Mouse (Mus musculus): ENCODE results near the gene Cryge. TPM values are rescaled to one million over a fixed set of nuclear protein-coding genes. Genes with fewer than 3 reads are reported as not detected.
"Not testable (repeated sequence)": the region's sequence is repeated elsewhere in the genome, so short reads cannot be mapped to it uniquely, and the experiment has no call there.

Cryge gene
- polyA plus RNA-seq (2012; rRNA removed) (not detected in 2 replicates), polyA plus RNA-seq (2014; fragmentation: Nextera tagmentation; extraction: Ambion mirVana) (not detected in 2 replicates)

DNA sequence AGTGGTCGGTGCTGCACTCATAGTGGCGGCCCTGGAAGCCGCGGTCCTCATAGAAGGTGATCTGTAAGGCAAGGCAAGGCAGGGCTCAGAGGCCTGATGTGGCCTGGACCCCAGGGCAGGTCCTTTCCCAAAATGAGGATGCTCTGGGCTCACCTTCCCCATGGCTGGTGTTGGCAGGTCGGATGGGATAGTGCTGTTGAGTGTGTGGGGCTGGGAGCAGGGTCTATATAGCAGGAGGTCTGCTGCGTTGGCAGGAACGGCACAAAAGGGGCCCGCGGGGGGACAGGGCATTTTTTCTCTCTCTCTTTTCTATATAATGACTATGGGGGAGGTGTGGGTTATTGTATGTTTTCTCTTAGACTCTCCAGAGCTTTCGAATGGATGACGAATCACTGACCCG is at the start of gene Cryge:
Gene Cryge (minus strand): TSS at position 198 of the 400 bp plus-strand sequence.
- H3K4me1 ChIP-seq (ENCODE audit: control insufficient read depth, insufficient read depth, low read length); H3K36me3 ChIP-seq (ENCODE audit: control insufficient read depth, insufficient read depth, low read length); ATAC-seq (ENCODE audit: low FRiP score, low read depth); DNase-seq (ENCODE audit: low spot score); H3K27me3 ChIP-seq (ENCODE audit: control insufficient read depth, insufficient read depth, low read length); H3K9ac ChIP-seq (ENCODE audit: low read depth, low read length, severe bottlenecking); H3K4me3 ChIP-seq (replicated peaks; ENCODE audit: low read length); H3K27ac ChIP-seq (replicated peaks; ENCODE audit: low read depth, low read length); H3K9me3 ChIP-seq (ENCODE audit: control insufficient read depth, low read length); H3K4me2 ChIP-seq (replicated peaks; ENCODE audit: low read depth, low read length, severe bottlenecking): not testable (repeated sequence)
- WGBS: 69% methylated on average over 8 of the region's 12 CpGs

DNA sequence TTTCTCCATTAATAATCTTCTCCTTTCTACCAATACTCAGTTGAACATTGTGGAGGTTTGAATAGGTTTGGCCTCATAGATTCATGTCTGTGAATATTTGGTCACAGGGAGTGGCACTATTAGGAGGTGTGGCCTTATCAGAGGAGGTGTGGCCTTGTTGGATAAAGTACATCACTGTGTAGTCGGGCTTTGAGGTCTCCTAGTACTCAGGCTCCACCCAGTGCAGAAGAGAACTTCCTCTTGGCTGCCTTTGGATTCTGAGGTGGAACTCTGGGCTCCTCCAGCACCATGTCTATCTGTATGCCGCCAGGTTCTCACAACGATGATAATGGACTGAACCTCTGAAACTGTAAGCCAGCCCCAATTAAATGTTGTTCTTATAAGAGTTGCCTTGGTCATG is 46.0 kb upstream of the Cryge start:
- Histone ChIP-seq H3K4me2 (replicated peaks; ENCODE audit: low read depth, low read length, severe bottlenecking) (no peak overlapping the region), H3K27ac (replicated peaks; ENCODE audit: low read depth, low read length) (no peak overlapping the region), H3K4me1 (ENCODE audit: control insufficient read depth, insufficient read depth, low read length) (no peaks in the 10 kb centered on the region), H3K27me3 (ENCODE audit: control insufficient read depth, insufficient read depth, low read length) (no peaks in the 10 kb centered on the region), H3K4me3 (replicated peaks; ENCODE audit: low read length) (no peak overlapping the region), H3K9ac (ENCODE audit: low read depth, low read length, severe bottlenecking) (no peak overlapping the region), H3K9me3 (ENCODE audit: control insufficient read depth, low read length) (no peaks in the 10 kb centered on the region), H3K36me3 (ENCODE audit: control insufficient read depth, insufficient read depth, low read length) (no peaks in the 10 kb centered on the region)
- TF ChIP-seq POLR2A (IDR thresholded peaks at IDR 0.05; ENCODE audit: borderline replicate concordance, extremely low read depth, insufficient read depth, insufficient read length): no peak
- DNase-seq (ENCODE audit: low spot score) (no peak), ATAC-seq (ENCODE audit: low FRiP score, low read depth) (no peak)
- WGBS: 86% methylated on average over 3 of the region's 3 CpGs

DNA sequence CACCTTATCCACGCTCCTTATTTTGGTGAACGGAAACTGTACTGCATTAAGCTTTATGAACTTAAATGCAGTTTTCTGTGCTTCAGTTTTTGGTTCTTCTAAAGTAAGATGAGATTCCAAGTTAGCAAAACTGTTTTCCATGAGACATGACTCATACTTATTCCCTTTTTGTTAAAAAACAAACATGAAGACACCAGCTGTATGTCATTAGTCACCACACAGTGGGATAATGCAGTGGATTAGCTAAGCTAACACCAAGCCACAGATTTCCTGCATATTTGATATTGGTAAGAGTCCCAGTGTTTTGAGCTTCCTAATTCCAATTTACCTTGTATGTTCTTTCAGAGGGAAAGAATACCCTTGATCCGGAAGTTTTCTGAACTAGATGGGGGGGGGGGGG is 40.6 kb upstream of the Cryge start:
- H3K4me3 ChIP-seq (replicated peaks; ENCODE audit: low read length): no peak overlapping the region
- no peak for TF ChIP-seq POLR2A (IDR thresholded peaks at IDR 0.05; ENCODE audit: borderline replicate concordance, extremely low read depth, insufficient read depth, insufficient read length)

DNA sequence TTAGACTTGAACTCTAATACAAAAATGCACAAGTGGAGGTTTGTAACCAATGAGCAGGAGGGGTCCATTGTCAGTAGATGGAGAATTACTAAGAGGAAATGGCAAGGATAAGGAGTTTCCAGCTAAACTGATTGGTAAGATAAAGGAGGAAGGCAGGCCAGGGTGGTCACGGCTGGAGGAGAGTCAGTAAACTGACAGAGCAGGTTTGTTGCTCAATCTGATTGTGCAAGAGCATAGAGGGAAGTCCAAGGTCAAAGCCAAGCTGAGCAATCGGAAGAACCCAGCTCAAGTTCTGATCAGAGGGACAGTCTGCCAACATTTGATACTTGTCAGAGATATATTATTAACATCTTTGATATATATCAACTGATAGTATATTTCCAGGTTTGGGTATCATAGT is 39.4 kb upstream of the Cryge start:
- H3K27ac ChIP-seq (replicated peaks; ENCODE audit: low read depth, low read length): no peak overlapping the region
- H3K36me3 ChIP-seq (ENCODE audit: control insufficient read depth, insufficient read depth, low read length): no peaks in the 10 kb centered on the region
- no peak for DNase-seq (ENCODE audit: low spot score)
- 76% methylated on average over 2 of the region's 2 CpGs for WGBS
- H3K4me3 ChIP-seq (replicated peaks; ENCODE audit: low read length): no peak overlapping the region
- TF ChIP-seq POLR2A (IDR thresholded peaks at IDR 0.05; ENCODE audit: borderline replicate concordance, extremely low read depth, insufficient read depth, insufficient read length): no peak
- H3K9me3 ChIP-seq (ENCODE audit: control insufficient read depth, low read length): no peaks in the 10 kb centered on the region
- H3K4me2 ChIP-seq (replicated peaks; ENCODE audit: low read depth, low read length, severe bottlenecking): no peak overlapping the region
- H3K4me1 ChIP-seq (ENCODE audit: control insufficient read depth, insufficient read depth, low read length): no peaks in the 10 kb centered on the region
- no peak for ATAC-seq (ENCODE audit: low FRiP score, low read depth)
- no peaks in the 10 kb centered on the region for H3K27me3 ChIP-seq (ENCODE audit: control insufficient read depth, insufficient read depth, low read length)
- H3K9ac ChIP-seq (ENCODE audit: low read depth, low read length, severe bottlenecking): no peak overlapping the region

More for the DNA sequence above, 40.6 kb upstream of the Cryge start:
- no peaks in the 10 kb centered on the region for H3K4me1 ChIP-seq (ENCODE audit: control insufficient read depth, insufficient read depth, low read length)
- DNase-seq (ENCODE audit: low spot score) (no peak), ATAC-seq (ENCODE audit: low FRiP score, low read depth) (no peak)
- 94% methylated on average over 3 of the region's 3 CpGs for WGBS
- H3K27ac ChIP-seq (replicated peaks; ENCODE audit: low read depth, low read length): no peak overlapping the region
- H3K27me3 ChIP-seq (ENCODE audit: control insufficient read depth, insufficient read depth, low read length): no peaks in the 10 kb centered on the region
- no peak overlapping the region for H3K4me2 ChIP-seq (replicated peaks; ENCODE audit: low read depth, low read length, severe bottlenecking)
- no peaks in the 10 kb centered on the region for H3K36me3 ChIP-seq (ENCODE audit: control insufficient read depth, insufficient read depth, low read length)
- H3K9me3 ChIP-seq (ENCODE audit: control insufficient read depth, low read length): no peaks in the 10 kb centered on the region
- H3K9ac ChIP-seq (ENCODE audit: low read depth, low read length, severe bottlenecking): no peak overlapping the region

DNA sequence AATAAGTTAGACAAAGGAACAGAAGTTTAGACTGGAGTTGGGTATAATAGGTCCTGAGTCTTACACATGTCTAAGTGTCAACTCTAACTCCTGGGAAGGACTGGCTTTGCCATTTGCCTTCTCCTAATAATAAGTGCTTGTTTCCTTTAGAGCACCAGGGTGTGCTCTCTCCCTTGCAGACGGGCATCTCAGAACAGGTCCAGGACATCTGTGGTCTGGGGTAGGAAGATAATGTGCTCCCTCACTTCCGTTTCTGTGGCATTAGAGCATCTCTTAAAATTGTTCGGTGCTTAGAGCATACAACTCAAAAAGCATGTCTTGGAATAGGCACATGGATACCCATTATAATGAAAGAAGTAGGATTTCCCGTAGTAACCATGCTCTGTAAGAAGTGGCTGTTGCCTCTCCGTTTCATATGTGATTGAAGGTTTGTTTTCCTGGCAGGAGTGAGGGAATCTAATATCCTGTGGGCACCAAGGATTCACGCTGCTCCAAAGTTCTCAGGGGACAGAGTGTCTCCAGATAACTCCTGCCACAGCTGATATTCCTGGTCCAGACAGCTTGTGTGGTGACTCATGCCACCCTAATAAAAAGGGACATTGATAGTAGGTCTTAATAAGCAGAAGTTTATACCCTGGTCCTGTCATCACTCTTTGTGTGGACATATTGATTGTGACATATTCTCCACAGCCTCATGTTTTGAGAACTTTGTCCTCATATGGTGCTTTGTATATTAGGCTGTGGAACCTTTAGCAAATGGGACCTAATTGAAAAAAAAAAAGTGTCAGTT is 37.8 kb upstream of the Cryge start:
- H3K27me3 ChIP-seq (ENCODE audit: control insufficient read depth, insufficient read depth, low read length): no peaks in the 10 kb centered on the region
- no peak overlapping the region for H3K4me3 ChIP-seq (replicated peaks; ENCODE audit: low read length)
- 71% methylated on average over 6 of the region's 6 CpGs for WGBS
- ATAC-seq (ENCODE audit: low FRiP score, low read depth): no peak
- H3K4me2 ChIP-seq (replicated peaks; ENCODE audit: low read depth, low read length, severe bottlenecking): no peak overlapping the region
- H3K27ac ChIP-seq (replicated peaks; ENCODE audit: low read depth, low read length): no peak overlapping the region
- no peak for DNase-seq (ENCODE audit: low spot score)
- no peaks in the 10 kb centered on the region for H3K4me1 ChIP-seq (ENCODE audit: control insufficient read depth, insufficient read depth, low read length)
- H3K9me3 ChIP-seq (ENCODE audit: control insufficient read depth, low read length): no peaks in the 10 kb centered on the region
- no peak overlapping the region for H3K9ac ChIP-seq (ENCODE audit: low read depth, low read length, severe bottlenecking)
- TF ChIP-seq POLR2A (IDR thresholded peaks at IDR 0.05; ENCODE audit: borderline replicate concordance, extremely low read depth, insufficient read depth, insufficient read length): no peak
- H3K36me3 ChIP-seq (ENCODE audit: control insufficient read depth, insufficient read depth, low read length): no peaks in the 10 kb centered on the region

All from limb, embryonic 14.5 days (tissue).